Mouse (Mus musculus) heart, embryonic 16.5 days (tissue): ENCODE measurements around the gene Tifa. TPM values are rescaled to one million over a fixed set of nuclear protein-coding genes. Genes with fewer than 3 reads are reported as not detected.

Experiments
- ATAC-seq: fragments of 200-750 bp; cut with Nextera tagmentation; replicated peaks from 2 replicates; pipeline ENCODE4 v1.8.0; 2017; ENCODE audit warnings: moderate number of reproducible peaks; ENCODE audit not compliant: insufficient read depth, low FRiP score; ENCODE audit errors: extremely low read depth
- H3K27ac ChIP-seq: fragments of 300-500 bp; sonication (generic); 2 replicates; pipeline ENCODE4 v1.5.1; 2014; ENCODE audit warnings: mild to moderate bottlenecking, low read length, control low read depth, moderate library complexity
- H3K27me3 ChIP-seq: fragments of 300-500 bp; sonication (generic); 2 replicates; pipeline ENCODE4 v1.6.1; 2014; ENCODE audit warnings: low read length, mixed read lengths; ENCODE audit not compliant: control insufficient read depth, insufficient read depth
- H3K36me3 ChIP-seq: fragments of 300-500 bp; sonication (generic); 2 replicates; pipeline ENCODE4 v1.6.1; 2014; ENCODE audit not compliant: control insufficient read depth, insufficient read depth
- H3K4me1 ChIP-seq: fragments of 300-500 bp; sonication (generic); 2 replicates; pipeline ENCODE4 v1.6.1; 2014; ENCODE audit warnings: low read length, mixed read lengths; ENCODE audit not compliant: control insufficient read depth, insufficient read depth
- H3K4me2 ChIP-seq: fragments of 300-500 bp; sonication (generic); 2 replicates; pipeline ENCODE4 v1.6.1; 2014; ENCODE audit warnings: low read depth, mild to moderate bottlenecking, control low read depth, low read length
- H3K4me3 ChIP-seq: fragments of 300-500 bp; sonication (generic); 2 replicates; pipeline ENCODE4 v1.5.1; 2014; ENCODE audit warnings: mild to moderate bottlenecking, control low read depth, low read length
- H3K9ac ChIP-seq: fragments of 300-500 bp; sonication (generic); 2 replicates; pipeline ENCODE4 v1.6.1; 2014; ENCODE audit warnings: low read length, control low read depth
- H3K9me3 ChIP-seq: fragments of 300-500 bp; sonication (generic); replicated peaks from 2 replicates; pipeline ENCODE4 v1.6.1; 2016; ENCODE audit warnings: low read length; ENCODE audit not compliant: control insufficient read depth
- WGBS: fragments of 180-500 bp; shearing (Covaris S2); extraction: QIAGEN DNeasy Blood & Tissue Kit; methylation state at CpG from one replicate; pipeline ENCODE4 v1.1.7; 2014; 5-methylcytosine and 5-hydroxymethylcytosine counted together
- polyA plus RNA-seq: library from polyadenylated mRNA; unstranded; fragments of >200 nt; fragmentation: Nextera tagmentation; extraction: Ambion mirVana; gene quantifications from 2 replicates; pipeline ENCODE4 v1.2.1, GENCODE M21; 2015

Gene Tifa
- polyA plus RNA-seq, 1 experiment from 2014 or later = 4.0 TPM

- Histone ChIP-seq H3K9ac (no peak overlapping the region), H3K9me3 (no peaks in the 10 kb centered on the region), H3K4me2 (no peak overlapping the region), H3K27me3 (no peaks in the 10 kb centered on the region), H3K4me1 (no peaks in the 10 kb centered on the region), H3K27ac (no peak overlapping the region), H3K4me3 (no peak overlapping the region), H3K36me3 (peaks cover 3% of the 10 kb centered on the region)
- peak; percentile 23; the same call in 1 of the 2 replicates for ATAC-seq
- WGBS = 32% methylated on average over 7 of the region's 7 CpGs
These were observed 37.5 kb downstream of the Tifa start for GRCm38 (mm10) chr3:127827123-127827522.

DNA sequence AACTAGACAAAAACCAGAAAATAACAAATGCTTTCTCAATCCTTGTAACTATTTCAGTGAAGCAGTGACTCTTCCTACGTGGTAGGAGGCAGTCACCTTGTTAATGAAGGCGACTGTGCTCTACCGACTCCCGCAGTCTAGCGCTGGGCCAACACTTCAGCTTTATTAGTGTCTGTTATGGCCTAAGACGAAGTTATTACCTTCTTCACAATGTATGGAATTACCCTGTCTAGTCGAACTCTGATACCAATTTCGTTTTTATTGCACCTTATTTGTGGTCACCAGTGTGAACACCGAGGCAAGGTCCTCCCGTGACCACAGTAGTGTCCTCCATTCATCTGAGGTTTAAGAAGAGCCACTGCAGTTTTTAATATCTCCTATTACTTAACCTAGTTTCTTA lies 40.6 kb downstream of the Tifa start:
- 91% methylated on average over 10 of the region's 10 CpGs for WGBS
- H3K4me1 ChIP-seq = no peaks in the 10 kb centered on the region
- no peaks in the 10 kb centered on the region for H3K27me3 ChIP-seq
- no peak overlapping the region for H3K9ac ChIP-seq
- no peaks in the 10 kb centered on the region for H3K36me3 ChIP-seq
- H3K9me3 ChIP-seq = no peaks in the 10 kb centered on the region
- H3K4me2 ChIP-seq = no peak overlapping the region
- H3K4me3 ChIP-seq = no peak overlapping the region
- ATAC-seq = no peak
- no peak overlapping the region for H3K27ac ChIP-seq

- Histone ChIP-seq H3K4me2 (no peak overlapping the region), H3K4me3 (no peak overlapping the region), H3K36me3 (no peaks in the 10 kb centered on the region), H3K4me1 (peaks cover 6% of the 10 kb centered on the region), H3K27ac (no peak overlapping the region), H3K9ac (no peak overlapping the region), H3K27me3 (no peaks in the 10 kb centered on the region), H3K9me3 (no peaks in the 10 kb centered on the region)
- 58% methylated on average over 6 of the region's 6 CpGs for WGBS
- ATAC-seq = no peak
These were observed 41.5 kb downstream of the Tifa start for GRCm38 (mm10) chr3:127831079-127831478.

DNA sequence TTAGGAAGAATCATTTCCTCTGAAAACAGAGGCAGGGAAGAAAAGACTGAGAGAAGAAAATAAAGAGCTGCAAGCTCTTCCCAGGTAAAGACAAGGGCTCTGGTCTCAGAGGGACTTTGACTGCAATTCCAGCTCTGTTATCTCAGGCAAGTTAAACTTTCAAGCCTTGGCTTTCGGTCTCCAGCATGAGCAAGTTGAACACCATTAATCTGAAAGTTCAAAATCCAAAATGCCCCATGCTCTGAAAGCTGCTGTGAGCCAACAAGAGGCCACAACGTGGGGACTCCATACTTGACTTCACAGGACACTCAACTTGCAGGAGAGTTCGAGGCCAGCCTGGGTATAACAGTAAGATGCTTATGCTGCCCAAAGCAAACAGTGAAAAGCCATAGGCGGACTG lies 44.4 kb downstream of the Tifa start:
- 79% methylated on average over 4 of the region's 4 CpGs for WGBS
- H3K36me3 ChIP-seq = no peaks in the 10 kb centered on the region
- no peak for ATAC-seq
- H3K4me3 ChIP-seq = no peak overlapping the region
- H3K27me3 ChIP-seq = no peaks in the 10 kb centered on the region
- no peak overlapping the region for H3K4me2 ChIP-seq
- H3K4me1 ChIP-seq = peaks cover 15% of the 10 kb centered on the region
- no peaks in the 10 kb centered on the region for H3K9me3 ChIP-seq
- H3K9ac ChIP-seq = no peak overlapping the region
- no peak overlapping the region for H3K27ac ChIP-seq

GRCm38 (mm10) chr3:127835594-127835993 lies 46.0 kb downstream of the Tifa start:
- Histone ChIP-seq H3K27me3 (no peaks in the 10 kb centered on the region), H3K27ac (no peak overlapping the region), H3K4me3 (no peak overlapping the region), H3K36me3 (no peaks in the 10 kb centered on the region), H3K4me1 (peaks cover 15% of the 10 kb centered on the region), H3K4me2 (peak overlapping the region; percentile 95; the same call in 1 of the 2 replicates), H3K9ac (no peak overlapping the region), H3K9me3 (no peaks in the 10 kb centered on the region)
- WGBS = 61% methylated on average over 6 of the region's 6 CpGs
- ATAC-seq = no peak

- Histone ChIP-seq H3K9me3 (no peaks in the 10 kb centered on the region), H3K27me3 (no peaks in the 10 kb centered on the region), H3K4me2 (peak overlapping the region; percentile 95), H3K27ac (peak overlapping the region; percentile 88), H3K4me3 (peak overlapping the region; percentile 89), H3K36me3 (no peaks in the 10 kb centered on the region), H3K9ac (peak overlapping the region; percentile 93), H3K4me1 (peaks cover 15% of the 10 kb centered on the region)
- ATAC-seq = no peak; the same call in 1 of the 2 replicates
- 0% methylated on average over 17 of the region's 17 CpGs for WGBS
These were observed 47.2 kb downstream of the Tifa start for GRCm38 (mm10) chr3:127836798-127837153.

- H3K9me3 ChIP-seq = no peaks in the 10 kb centered on the region
- no peaks in the 10 kb centered on the region for H3K36me3 ChIP-seq
- under 1% methylated on average over 82 of the region's 89 CpGs for whole genome bisulfite sequencing
- peak within 1 kb of the TSS; percentile 93 for H3K9ac ChIP-seq
- H3K27me3 ChIP-seq = no peaks in the 10 kb centered on the region
- H3K4me3 ChIP-seq = peak within 1 kb of the TSS; percentile 89
- H3K27ac ChIP-seq = peak within 1 kb of the TSS; percentile 88
- ATAC-seq = peak; percentile 97
- H3K4me1 ChIP-seq = peaks cover 15% of the 10 kb centered on the region
- H3K4me2 ChIP-seq = peak within 1 kb of the TSS; percentile 95
These were observed 47.7 kb downstream of the Tifa start, which contains the start of gene Ap1ar for GRCm38 (mm10) chr3:127837154-127837865. Ap1ar (minus strand) TSS chr3:127837523.

- Histone ChIP-seq H3K4me3 (peak overlapping the region; percentile 89), H3K36me3 (no peaks in the 10 kb centered on the region), H3K27ac (peak overlapping the region; percentile 88), H3K9ac (peak overlapping the region; percentile 93), H3K9me3 (no peaks in the 10 kb centered on the region), H3K27me3 (no peaks in the 10 kb centered on the region), H3K4me2 (peak overlapping the region; percentile 69), H3K4me1 (peaks cover 15% of the 10 kb centered on the region)
- ATAC-seq = no peak
- 32% methylated on average over 8 of the region's 8 CpGs for WGBS
These were observed 48.5 kb downstream of the Tifa start for GRCm38 (mm10) chr3:127837972-127838644.

DNA sequence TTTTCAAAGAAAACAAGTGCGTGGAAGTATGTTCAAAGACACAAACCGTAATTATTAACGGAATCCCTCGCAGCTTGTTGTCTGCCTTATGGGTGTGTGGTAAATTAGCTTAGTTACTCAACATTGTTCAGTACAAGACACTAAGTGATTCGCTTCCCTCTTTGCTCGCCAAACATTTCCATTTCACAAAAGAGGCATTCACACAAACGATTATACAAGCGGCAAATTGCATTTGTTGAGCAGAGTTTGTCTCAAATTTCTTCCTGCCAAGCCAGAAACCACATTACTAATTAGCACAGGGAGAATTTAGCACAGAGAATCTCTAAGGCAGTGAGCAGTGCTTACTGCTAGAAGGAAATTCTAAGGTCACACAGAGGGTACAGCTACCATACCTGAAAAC lies 52.3 kb downstream of the Tifa start:
- H3K27ac ChIP-seq = no peak overlapping the region
- WGBS = 82% methylated on average over 8 of the region's 8 CpGs
- no peaks in the 10 kb centered on the region for H3K27me3 ChIP-seq
- H3K4me3 ChIP-seq = no peak overlapping the region
- no peaks in the 10 kb centered on the region for H3K36me3 ChIP-seq
- H3K9ac ChIP-seq = no peak overlapping the region
- H3K4me2 ChIP-seq = no peak overlapping the region
- H3K4me1 ChIP-seq = 0 out of 2 replicates have a peak, but pooled peaks cover 4% of the 10 kb centered on the region
- no peak for ATAC-seq
- H3K9me3 ChIP-seq = peaks cover 3% of the 10 kb centered on the region; the same call in 1 of the 2 replicates
